Mouse (Mus musculus) G1E (cell line): ENCODE data around the gene Fbxl8. TPM values are rescaled to one million over a fixed set of nuclear protein-coding genes. Genes with fewer than 3 reads are reported as not detected.
A peak's percentile ranks its signal among the peaks of the same experiment; 100 is the strongest.

ENCODE experiments used
- ATAC-seq: 2 replicates; pipeline ENCODE4 v1.8.0; 2016; ENCODE audit warnings: mild to moderate bottlenecking; ENCODE audit not compliant: insufficient number of reproducible peaks, poor library complexity, low FRiP score, severe bottlenecking; ENCODE audit errors: extremely low read depth
- DNase-seq: peaks from one replicate; pipeline ENCODE4 v3.0.0; 2012; ENCODE audit warnings: low spot score
- H3K27me3 ChIP-seq: 2 replicates; pipeline ENCODE4 v1.6.1; 2012; ENCODE audit warnings: mild to moderate bottlenecking, low read length, inconsistent platforms; ENCODE audit not compliant: insufficient read depth
- H3K36me3 ChIP-seq: replicated peaks from 2 replicates; pipeline ENCODE3; 2012; ENCODE audit warnings: mild to moderate bottlenecking, inconsistent platforms
- H3K4me1 ChIP-seq: 2 replicates; pipeline ENCODE4 v1.6.1; 2012; ENCODE audit warnings: low read depth, low read length, inconsistent platforms, mixed read lengths; ENCODE audit not compliant: insufficient read depth
- H3K4me3 ChIP-seq: 2 replicates; pipeline ENCODE4 v1.5.1; 2012; ENCODE audit warnings: low read depth, mild to moderate bottlenecking, inconsistent platforms, low read length, moderate library complexity, mixed read lengths
- H3K9me3 ChIP-seq: replicated peaks from 2 replicates; pipeline ENCODE4 v1.6.1; 2012; ENCODE audit warnings: inconsistent platforms
- CTCF ChIP-seq: IDR thresholded peaks from 2 replicates; pipeline ENCODE4 v1.5.1; 2012; ENCODE audit warnings: low read depth, low read length, inconsistent platforms, mixed read lengths
- GATA1 ChIP-seq: IDR thresholded peaks from 2 replicates; pipeline ENCODE4 v1.6.1; 2012; ENCODE audit warnings: borderline replicate concordance, low read length, inconsistent platforms, mixed read lengths
- GATA2 ChIP-seq: IDR thresholded peaks from 2 replicates; pipeline ENCODE4 v1.6.1; 2012; ENCODE audit warnings: low read depth, low read length, inconsistent platforms, borderline replicate concordance
- POLR2AphosphoS5 ChIP-seq: IDR thresholded peaks from 2 replicates; pipeline ENCODE4 v1.6.1; 2012; ENCODE audit warnings: low read depth, low read length, inconsistent platforms; ENCODE audit not compliant: insufficient replicate concordance
- TAL1 ChIP-seq: conservative IDR thresholded peaks from 2 replicates; pipeline ENCODE4 v1.6.1; 2012; ENCODE audit warnings: low read depth, low read length, inconsistent platforms, mixed read lengths
- polyA plus RNA-seq: library from polyadenylated mRNA; stranded (reverse); fragments of >175 nt; gene quantifications from 2 replicates; pipeline ENCODE4 v1.2.3, GENCODE M21; 2012
- total RNA-seq, 2 experiments: library from RNA; stranded (forward) in 1 of 2; stranded (reverse) in 1 of 2; fragments of 200-1000 nt in 1 of 2; fragments of >200 nt in 1 of 2; fragmentation: Nextera tagmentation in 1 of 2; gene quantifications; 2 replicates each; pipeline ENCODE4 v1.2.3; 2014 to 2017

Fbxl8 gene
- total and polyA plus RNA-seq, 3 experiments: 6.0 to 8.9 (median 8.0) TPM

- DNase-seq (no peak), ATAC-seq (0 out of 2 replicates have a peak, but pooled peaks have one; percentile 11)
- Histone ChIP-seq H3K4me3 (peak overlapping the region; percentile 98), H3K9me3 (no peaks in the 10 kb centered on the region; the same call in 1 of the 2 replicates), H3K27me3 (no peaks in the 10 kb centered on the region), H3K4me1 (peaks cover 73% of the 10 kb centered on the region), H3K36me3 (peaks cover 58% of the 10 kb centered on the region)
- TF ChIP-seq GATA1 (no peak), POLR2AphosphoS5 (no peak), TAL1 (no peak), GATA2 (no peak), CTCF (no peak)
Measured at GRCm38 (mm10) chr8:105298351-105299252, 34.2 kb downstream of the Fbxl8 start.

- H3K9me3 ChIP-seq: no peaks in the 10 kb centered on the region; the same call in 1 of the 2 replicates
- no peak for ATAC-seq
- TF ChIP-seq GATA1: no peak
- no peak for TF ChIP-seq TAL1
- no peak for TF ChIP-seq CTCF
- TF ChIP-seq POLR2AphosphoS5: no peak
- TF ChIP-seq GATA2: no peak
- peaks cover 70% of the 10 kb centered on the region for H3K36me3 ChIP-seq
- no peaks in the 10 kb centered on the region for H3K27me3 ChIP-seq
- H3K4me3 ChIP-seq: peak overlapping the region; percentile 45; the same call in 1 of the 2 replicates
- DNase-seq: no peak
- peaks cover 87% of the 10 kb centered on the region for H3K4me1 ChIP-seq
Measured at GRCm38 (mm10) chr8:105299962-105300361, 35.5 kb downstream of the Fbxl8 start.

GRCm38 (mm10) chr8:105303396-105303795 is 38.9 kb downstream of the Fbxl8 start:
- Histone ChIP-seq H3K9me3 (no peaks in the 10 kb centered on the region; the same call in 1 of the 2 replicates), H3K27me3 (no peaks in the 10 kb centered on the region), H3K4me1 (peaks cover 75% of the 10 kb centered on the region), H3K36me3 (peaks cover 98% of the 10 kb centered on the region), H3K4me3 (no peak overlapping the region)
- ATAC-seq (no peak), DNase-seq (no peak)
- TF ChIP-seq CTCF (no peak), GATA2 (no peak), GATA1 (no peak), TAL1 (no peak), POLR2AphosphoS5 (no peak)

GRCm38 (mm10) chr8:105303874-105304273 is 39.4 kb downstream of the Fbxl8 start:
- ATAC-seq (no peak), DNase-seq (no peak)
- H3K4me1 ChIP-seq: peaks cover 70% of the 10 kb centered on the region
- no peaks in the 10 kb centered on the region for H3K27me3 ChIP-seq
- TF ChIP-seq GATA1 (no peak), POLR2AphosphoS5 (no peak), GATA2 (no peak), TAL1 (no peak), CTCF (no peak)
- no peaks in the 10 kb centered on the region; the same call in 1 of the 2 replicates for H3K9me3 ChIP-seq
- no peak overlapping the region for H3K4me3 ChIP-seq
- H3K36me3 ChIP-seq: peaks cover 98% of the 10 kb centered on the region

- Histone ChIP-seq H3K9me3 (no peaks in the 10 kb centered on the region; the same call in 1 of the 2 replicates), H3K36me3 (peaks cover 99% of the 10 kb centered on the region), H3K4me1 (peaks cover 64% of the 10 kb centered on the region), H3K4me3 (peak overlapping the region; percentile 30; the same call in 1 of the 2 replicates), H3K27me3 (no peaks in the 10 kb centered on the region)
- ATAC-seq (no peak), DNase-seq (no peak)
- TF ChIP-seq GATA1 (no peak), TAL1 (no peak), CTCF (no peak), GATA2 (no peak), POLR2AphosphoS5 (no peak)
Measured at GRCm38 (mm10) chr8:105304325-105305210, 40.1 kb downstream of the Fbxl8 start.
